Mouse (Mus musculus) splenic B cell, adult 2 months (primary cell): ENCODE results near the gene Rpl35.

ENCODE experiments used
- DNase-seq: peaks from one replicate; pipeline ENCODE4 v3.0.0-alpha.2; 2011; ENCODE audit warnings: low read depth, low spot score
- H3K27me3 ChIP-seq: 2 replicates; pipeline ENCODE4 v1.6.1; 2012; ENCODE audit warnings: mild to moderate bottlenecking, low read length, moderate library complexity, mixed read lengths; ENCODE audit not compliant: control insufficient read depth, poor library complexity, insufficient read depth, severe bottlenecking
- H3K36me3 ChIP-seq: 2 replicates; pipeline ENCODE4 v1.6.1; 2012; ENCODE audit warnings: mild to moderate bottlenecking, low read length, moderate library complexity, mixed read lengths; ENCODE audit not compliant: control insufficient read depth, poor library complexity, insufficient read depth, severe bottlenecking

Rpl35 gene

DNA sequence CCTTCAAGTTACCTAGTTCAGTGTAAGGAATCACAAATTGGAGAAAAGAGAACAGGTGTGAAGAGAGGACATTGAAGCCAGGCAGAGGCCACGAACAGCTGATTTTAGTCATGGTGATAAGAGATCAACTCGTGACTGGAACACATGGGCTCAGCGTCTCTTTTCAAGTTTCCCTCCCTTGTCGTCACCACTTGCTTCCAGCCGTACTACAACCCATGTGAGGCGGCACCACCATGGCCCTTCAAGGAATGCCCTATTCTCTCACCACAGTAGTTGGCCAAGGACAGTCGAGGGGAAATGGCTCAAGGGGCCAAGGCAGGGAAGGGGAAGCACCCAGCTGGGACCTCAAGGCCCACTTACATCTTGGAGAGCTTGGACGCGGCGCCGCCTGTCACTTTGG, 1.1 kb downstream of the Rpl35 start:
- no peaks in the 10 kb centered on the region for H3K27me3 ChIP-seq
- DNase-seq, result peak; percentile 69
- peaks cover 8% of the 10 kb centered on the region; the same call in 1 of the 2 replicates for H3K36me3 ChIP-seq

DNA sequence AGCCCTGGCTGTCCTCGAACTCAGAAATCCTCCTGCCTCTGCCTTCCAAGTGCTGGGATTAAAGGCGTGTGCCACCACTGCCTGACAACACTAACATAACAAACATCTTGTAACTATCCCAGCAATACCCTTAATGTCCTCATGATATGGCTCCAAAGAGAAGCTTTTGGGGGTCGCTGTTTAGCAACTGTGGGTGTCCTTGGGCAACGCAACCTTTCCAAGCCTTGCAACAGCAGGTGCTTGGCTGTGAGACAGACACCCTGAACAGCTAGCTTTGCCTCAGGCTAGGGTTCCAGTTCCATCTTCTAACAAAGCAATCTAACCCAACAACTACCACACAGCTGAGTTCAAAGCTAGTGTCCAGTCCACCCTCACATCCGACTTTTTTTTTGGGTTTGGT, 1.9 kb downstream of the Rpl35 start:
- no peak for DNase-seq
- no peaks in the 10 kb centered on the region for H3K27me3 ChIP-seq
- H3K36me3 ChIP-seq, result peaks cover 8% of the 10 kb centered on the region; the same call in 1 of the 2 replicates

DNA sequence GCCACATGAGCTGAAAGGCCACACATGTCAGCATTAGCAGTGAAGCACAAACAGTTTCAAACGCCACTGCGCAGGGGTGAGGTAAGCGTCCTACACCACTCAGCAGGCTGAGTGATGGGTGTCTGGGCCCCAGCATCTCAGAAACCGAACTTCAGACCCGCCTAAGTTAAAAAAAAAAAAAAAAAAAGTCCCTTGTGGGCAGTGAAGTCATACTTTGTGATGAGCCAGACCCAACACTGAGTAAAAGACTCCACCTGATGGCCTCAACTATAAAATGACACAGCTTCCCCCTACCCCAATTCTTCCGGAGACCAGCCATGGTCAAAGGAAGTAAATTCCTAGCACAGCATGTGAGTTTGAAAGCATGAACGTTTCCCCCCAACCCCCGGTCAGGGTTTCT, 2.3 kb downstream of the Rpl35 start:
- no peaks in the 10 kb centered on the region for H3K27me3 ChIP-seq
- H3K36me3 ChIP-seq, result peaks cover 8% of the 10 kb centered on the region; the same call in 1 of the 2 replicates
- no peak for DNase-seq

DNA sequence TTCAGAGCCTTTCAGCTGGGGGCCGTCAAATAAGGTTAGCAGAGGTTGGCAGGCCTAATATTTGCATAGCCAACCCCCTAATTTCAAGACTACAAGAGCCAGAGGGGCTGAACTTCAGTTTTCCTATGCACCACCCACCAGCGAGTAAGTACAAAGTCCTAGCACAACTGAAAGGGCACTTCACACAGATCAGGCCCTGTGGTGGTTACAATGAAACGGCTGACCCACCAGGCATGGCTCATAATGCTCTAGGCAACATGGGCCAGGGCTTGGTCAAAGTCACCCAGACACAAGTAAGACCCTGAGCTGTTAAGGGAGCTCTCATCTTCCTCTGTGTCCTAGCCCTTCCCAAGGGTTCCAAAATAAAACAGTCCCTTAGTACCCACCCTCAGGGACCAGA, 3.6 kb downstream of the Rpl35 start:
- Histone ChIP-seq H3K36me3 (peaks cover 8% of the 10 kb centered on the region; the same call in 1 of the 2 replicates), H3K27me3 (no peaks in the 10 kb centered on the region)
- DNase-seq, result no peak

DNA sequence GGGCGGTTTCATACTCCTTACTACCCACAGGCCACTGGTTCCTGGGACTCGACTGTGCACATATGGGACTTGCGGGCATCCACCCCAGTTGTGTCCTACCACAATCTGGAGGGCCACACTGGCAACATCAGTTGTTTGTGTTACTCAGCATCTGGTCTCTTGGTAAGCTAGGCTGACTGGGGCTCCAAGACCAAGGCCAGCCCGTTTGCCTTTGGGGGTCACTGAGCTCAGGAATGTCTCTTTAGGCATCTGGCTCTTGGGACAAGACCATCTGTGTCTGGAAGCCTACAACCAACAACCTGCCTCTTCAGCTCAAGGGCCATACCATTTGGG, 4.9 kb downstream of the Rpl35 start:
- no peaks in the 10 kb centered on the region for H3K27me3 ChIP-seq
- peaks cover 8% of the 10 kb centered on the region; the same call in 1 of the 2 replicates for H3K36me3 ChIP-seq
- no peak for DNase-seq

DNA sequence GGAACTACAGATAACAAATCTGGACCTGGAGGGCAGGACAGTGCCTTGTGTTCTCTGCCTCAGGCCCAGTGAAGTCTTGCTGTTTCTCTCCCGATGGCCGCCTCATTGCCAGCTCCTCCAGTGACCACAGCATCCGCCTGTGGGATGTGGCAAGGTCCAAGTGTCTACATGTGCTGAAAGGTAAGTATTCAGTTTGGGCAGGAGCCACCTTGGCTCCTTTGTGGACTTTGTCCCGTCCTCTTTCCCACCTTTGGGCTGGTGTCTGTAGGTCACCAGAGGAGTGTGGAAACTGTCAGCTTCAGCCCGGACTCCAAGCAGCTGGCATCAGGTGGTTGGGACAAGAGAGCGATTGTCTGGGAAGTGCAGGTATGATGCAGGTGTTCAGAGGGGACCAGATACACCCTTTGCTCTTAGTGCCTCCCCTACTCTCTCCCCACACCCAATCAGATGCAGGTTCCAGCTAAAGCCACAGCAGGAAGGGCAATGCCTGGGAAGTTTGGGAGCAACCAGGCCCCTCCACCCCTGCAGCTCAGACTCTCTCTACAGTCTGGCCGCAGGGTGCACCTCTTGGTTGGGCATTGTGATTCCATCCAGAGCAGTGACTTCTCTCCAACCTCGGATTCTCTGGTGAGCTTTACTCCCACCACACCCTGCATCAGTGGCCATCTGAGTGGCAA, 5.4 kb downstream of the Rpl35 start:
- Histone ChIP-seq H3K36me3 (peaks cover 8% of the 10 kb centered on the region; the same call in 1 of the 2 replicates), H3K27me3 (no peaks in the 10 kb centered on the region)
- no peak for DNase-seq

DNA sequence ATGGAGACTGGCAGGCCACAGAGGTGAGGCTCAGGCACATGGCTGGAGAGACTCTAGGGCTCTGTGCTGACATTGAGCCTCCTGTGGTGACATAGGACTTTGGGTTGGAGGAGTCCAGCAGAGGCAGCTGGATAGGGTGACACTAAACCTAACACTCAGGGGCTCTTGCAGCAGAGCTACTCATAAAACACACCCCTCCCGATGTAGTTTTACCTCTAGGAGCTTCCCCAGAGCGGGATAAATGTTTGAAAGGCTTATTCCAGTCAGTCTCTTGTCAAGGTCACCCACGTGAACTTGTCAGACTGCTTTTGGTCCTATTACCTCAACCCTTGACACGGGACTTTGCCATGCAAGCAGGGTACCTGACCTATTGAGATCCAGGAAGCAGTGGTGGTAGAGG, 6.0 kb downstream of the Rpl35 start:
- DNase-seq, result no peak
- H3K27me3 ChIP-seq, result no peaks in the 10 kb centered on the region
- H3K36me3 ChIP-seq, result peaks cover 8% of the 10 kb centered on the region; the same call in 1 of the 2 replicates

DNA sequence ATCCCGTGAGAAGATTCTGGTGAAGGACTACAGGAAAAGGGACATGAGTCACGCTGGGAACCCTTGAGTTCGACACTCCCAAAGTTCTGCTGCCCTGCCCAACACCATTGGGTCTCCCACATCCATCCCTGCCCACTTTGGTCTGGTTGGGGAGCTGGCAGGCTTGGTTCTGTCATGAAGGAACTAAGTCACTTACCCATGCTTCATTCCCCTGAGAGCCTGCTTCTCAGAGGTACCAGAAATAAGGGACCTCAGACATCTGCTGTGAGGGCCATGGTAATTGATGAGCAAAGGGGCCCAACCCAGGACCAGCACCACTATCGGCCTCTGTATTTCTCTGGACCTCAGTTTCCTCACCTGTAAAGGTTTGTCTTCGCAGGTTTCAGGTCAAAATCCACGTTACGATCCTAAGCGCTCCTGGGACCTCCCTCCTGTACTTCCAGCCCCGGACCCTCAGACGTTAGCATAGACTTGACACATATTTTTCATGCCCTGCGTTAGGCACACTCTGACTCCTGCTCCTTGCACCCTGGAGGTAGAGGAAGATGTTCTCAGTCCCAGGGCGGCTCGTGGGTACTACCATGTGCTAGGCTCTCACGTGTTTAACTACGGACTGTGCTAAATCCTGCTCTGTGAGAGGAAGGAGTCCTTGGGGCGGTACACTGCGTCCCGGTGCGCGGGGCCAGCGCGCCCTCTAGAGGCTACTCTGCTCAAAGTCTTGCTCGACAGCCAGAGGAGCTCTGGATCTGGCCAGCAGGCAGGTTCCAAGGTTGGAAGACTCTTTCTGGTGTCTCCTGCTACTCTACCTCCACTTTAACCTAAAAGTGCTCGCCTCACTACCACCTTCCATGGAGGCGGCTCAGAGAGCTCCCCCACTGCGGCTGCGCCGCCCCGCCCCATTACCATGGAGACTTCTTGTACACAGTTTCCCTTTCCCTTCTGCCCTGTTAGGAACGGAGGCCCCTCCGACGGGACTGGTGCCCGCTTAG, 7.7 kb downstream of the Rpl35 start, which contains the start of gene Wdr38:
Gene Wdr38 (plus strand): TSS at position 91 of the 989 bp plus-strand sequence.
- Histone ChIP-seq H3K36me3 (peaks cover 5% of the 10 kb centered on the region; the same call in 1 of the 2 replicates), H3K27me3 (no peaks in the 10 kb centered on the region)
- peak; percentile 89 for DNase-seq

DNA sequence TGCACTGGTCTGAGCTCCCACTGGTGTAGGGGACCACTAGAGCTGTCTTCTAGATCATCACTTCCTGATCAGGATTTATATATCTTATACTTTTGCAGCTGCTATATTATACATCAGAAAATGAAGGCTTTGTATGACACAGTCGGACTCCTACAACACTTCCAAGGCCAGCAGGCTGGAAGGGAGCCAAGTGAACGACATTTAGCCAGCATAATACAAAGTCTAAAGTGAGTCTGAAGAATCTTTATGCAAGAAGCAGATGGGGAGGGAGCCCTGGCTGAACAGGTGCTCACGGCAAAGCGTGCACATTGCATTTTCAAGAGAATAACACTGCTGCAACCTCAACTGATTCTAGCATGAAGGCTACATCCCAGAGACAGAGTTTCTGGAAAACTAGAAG, 13.0 kb downstream of the Rpl35 start:
- no peaks in the 10 kb centered on the region for H3K36me3 ChIP-seq
- H3K27me3 ChIP-seq, result no peaks in the 10 kb centered on the region
- no peak for DNase-seq

DNA sequence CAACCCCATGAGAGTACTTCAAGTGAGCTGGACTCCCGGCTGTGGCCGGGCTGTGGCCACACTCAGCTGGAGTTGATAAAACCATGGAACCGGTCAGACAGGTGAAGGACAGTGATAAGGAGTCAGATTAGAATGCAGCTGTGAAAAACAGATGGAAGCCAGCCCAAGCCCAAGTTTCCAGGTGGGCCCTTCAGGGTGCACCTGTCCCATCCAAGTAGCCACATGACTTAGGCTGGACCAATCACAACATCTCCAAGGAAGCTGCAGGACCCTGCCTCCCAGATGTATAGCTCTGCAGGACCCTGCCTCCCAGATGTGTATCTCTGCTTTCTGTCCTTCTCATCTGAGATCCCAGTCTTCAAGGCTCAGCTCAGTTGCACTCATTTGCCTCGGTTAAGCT, 13.4 kb downstream of the Rpl35 start:
- DNase-seq, result no peak
- Histone ChIP-seq H3K27me3 (no peaks in the 10 kb centered on the region), H3K36me3 (no peaks in the 10 kb centered on the region)

DNA sequence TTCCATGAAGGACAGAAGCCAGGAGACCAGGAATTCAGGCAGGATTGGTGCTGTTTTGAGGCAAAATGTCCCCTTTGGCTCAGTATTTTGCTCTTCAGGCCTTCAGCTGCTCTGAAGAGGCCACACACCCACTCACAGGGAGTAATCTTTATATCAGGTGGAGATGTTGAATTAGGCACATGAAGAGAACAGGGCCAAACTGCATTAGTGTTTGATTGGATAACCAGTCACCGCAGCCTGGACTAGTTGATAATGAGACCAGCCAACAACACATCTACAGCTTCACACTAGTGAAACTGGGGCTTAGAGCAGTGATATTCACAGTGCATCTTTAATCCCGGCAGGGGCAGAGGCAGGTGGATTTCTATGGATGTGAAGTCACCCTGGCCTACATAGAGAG, 16.5 kb downstream of the Rpl35 start:
- H3K36me3 ChIP-seq, result no peaks in the 10 kb centered on the region
- DNase-seq, result no peak

DNA sequence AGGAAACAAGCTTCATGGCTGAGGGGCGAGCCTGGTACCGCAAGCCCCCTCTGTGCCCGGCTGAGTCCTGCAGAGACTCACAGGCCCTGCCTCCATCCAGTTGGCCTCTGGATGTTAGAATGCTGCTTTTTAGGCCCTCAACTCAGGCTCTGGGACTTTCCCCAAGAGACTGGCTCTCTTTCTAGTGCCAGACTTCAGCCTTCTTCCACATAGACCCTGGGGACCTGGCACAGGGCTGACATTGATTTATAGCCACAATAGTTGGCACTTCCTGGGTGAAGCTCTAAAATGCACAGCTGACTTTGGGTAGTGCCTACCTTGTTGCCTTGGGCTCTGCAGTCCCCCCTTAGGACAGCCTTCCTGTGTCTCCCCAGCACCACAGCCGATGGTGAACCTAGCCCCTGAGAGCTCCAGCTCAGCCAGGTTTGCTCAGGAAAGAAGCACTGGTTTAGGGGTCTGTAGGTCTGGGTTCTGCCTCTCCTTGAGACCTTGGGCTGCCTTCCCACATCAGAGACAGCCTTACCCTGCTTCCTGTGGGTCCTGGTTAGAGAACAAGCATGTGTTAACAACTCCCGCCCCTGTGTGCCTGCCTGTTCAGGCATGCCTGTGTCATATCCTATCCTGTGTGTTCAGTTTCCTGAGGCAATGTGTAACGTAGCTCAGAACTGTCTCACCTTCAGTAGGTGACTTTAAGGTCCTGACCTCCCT, 17.5 kb downstream of the Rpl35 start:
- no peak for DNase-seq

More for the DNA sequence above, 16.5 kb downstream of the Rpl35 start:
- H3K27me3 ChIP-seq, result no peaks in the 10 kb centered on the region

DNA sequence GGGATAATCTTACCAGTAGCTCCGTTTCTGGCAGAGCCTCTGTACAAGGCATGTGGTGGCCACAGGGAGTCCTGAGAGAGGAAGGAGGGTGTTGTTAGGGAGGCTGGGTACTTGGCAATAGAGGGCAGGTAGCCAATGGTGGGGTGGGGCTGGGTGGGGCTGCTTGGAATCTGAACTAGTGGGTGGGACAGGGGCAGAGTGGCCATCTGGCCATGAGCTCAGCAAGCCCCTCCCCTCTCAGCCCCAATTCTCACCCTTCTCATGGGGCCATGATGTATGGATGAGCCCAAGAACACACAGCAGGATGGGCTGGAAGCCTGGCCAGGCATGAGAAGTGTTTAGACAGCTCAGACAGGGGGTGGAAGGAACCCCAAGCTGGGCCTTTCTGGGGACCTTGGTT, 18.1 kb downstream of the Rpl35 start:
- Histone ChIP-seq H3K27me3 (no peaks in the 10 kb centered on the region), H3K36me3 (no peaks in the 10 kb centered on the region)
- DNase-seq, result no peak

More for the DNA sequence above, 17.5 kb downstream of the Rpl35 start:
- H3K27me3 ChIP-seq, result no peaks in the 10 kb centered on the region
- H3K36me3 ChIP-seq, result no peaks in the 10 kb centered on the region

DNA sequence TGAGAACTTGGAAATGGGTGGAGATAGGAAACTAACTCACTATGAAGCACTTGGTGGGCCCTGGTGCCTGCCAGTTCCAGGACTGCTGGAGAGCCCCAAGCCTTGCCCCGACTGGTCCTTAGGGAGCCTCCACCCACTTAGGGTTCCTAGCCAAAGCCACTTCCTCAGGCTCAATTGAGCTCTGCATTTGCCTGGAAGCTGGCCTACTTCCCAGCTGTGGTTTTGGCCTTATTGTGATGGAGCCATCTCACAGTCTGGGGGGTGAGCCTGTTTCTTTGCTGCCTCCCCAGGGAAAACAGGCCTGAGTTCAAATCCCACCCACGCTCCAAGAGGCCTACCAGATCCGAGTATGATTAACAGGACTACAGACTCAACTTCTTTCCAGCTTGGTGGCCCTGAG, 18.8 kb downstream of the Rpl35 start:
- no peaks in the 10 kb centered on the region for H3K36me3 ChIP-seq
- no peak for DNase-seq
- H3K27me3 ChIP-seq, result no peaks in the 10 kb centered on the region
